Mouse (Mus musculus): Measurements from ENCODE around the gene Pam.

Gene Pam

GRCm38 (mm10) chr1:97833466-97834353 lies 261.7 kb downstream of the Pam start:
- no peak for DNase-seq (ENCODE audit: low read depth, low spot score)

GRCm38 (mm10) chr1:97828087-97828486 lies 267.4 kb downstream of the Pam start:
- DNase-seq (ENCODE audit: low read depth, low spot score) = no peak

GRCm38 (mm10) chr1:97827566-97827965 lies 267.9 kb downstream of the Pam start:
- DNase-seq (ENCODE audit: low read depth, low spot score) = no peak

GRCm38 (mm10) chr1:97822904-97823303 lies 272.5 kb downstream of the Pam start:
- DNase-seq (ENCODE audit: low read depth, low spot score) = no peak

GRCm38 (mm10) chr1:97822203-97822602 lies 273.2 kb downstream of the Pam start:
- DNase-seq (ENCODE audit: low read depth, low spot score) = no peak

- DNase-seq (ENCODE audit: low read depth, low spot score) = no peak
Observed at GRCm38 (mm10) chr1:97821282-97821681, 274.2 kb downstream of the Pam start.

- peak; percentile 4 for DNase-seq (ENCODE audit: low read depth, low spot score)
Observed at GRCm38 (mm10) chr1:97809255-97809912, 286.1 kb downstream of the Pam start.

GRCm38 (mm10) chr1:97804520-97804919 lies 290.9 kb downstream of the Pam start:
- DNase-seq (ENCODE audit: low read depth, low spot score) = no peak

- DNase-seq (ENCODE audit: low read depth, low spot score) = peak; percentile 16
Observed at GRCm38 (mm10) chr1:97802207-97802902, 293.1 kb downstream of the Pam start.

- no peak for DNase-seq (ENCODE audit: low read depth, low spot score)
Observed at GRCm38 (mm10) chr1:97795936-97796335, 299.5 kb downstream of the Pam start.

- DNase-seq (ENCODE audit: low read depth, low spot score) = no peak
Observed at GRCm38 (mm10) chr1:97794110-97794509, 301.3 kb downstream of the Pam start.

GRCm38 (mm10) chr1:97788490-97788889 lies 307.0 kb downstream of the Pam start:
- no peak for DNase-seq (ENCODE audit: low read depth, low spot score)

- no peak for DNase-seq (ENCODE audit: low read depth, low spot score)
Observed at GRCm38 (mm10) chr1:97787674-97788073, 307.8 kb downstream of the Pam start.

GRCm38 (mm10) chr1:97785685-97786393 lies 309.6 kb downstream of the Pam start:
- DNase-seq (ENCODE audit: low read depth, low spot score) = no peak

- DNase-seq (ENCODE audit: low read depth, low spot score) = no peak
Observed at GRCm38 (mm10) chr1:97784928-97785327, 310.5 kb downstream of the Pam start.

GRCm38 (mm10) chr1:97781674-97782073 lies 313.8 kb downstream of the Pam start:
- no peak for DNase-seq (ENCODE audit: low read depth, low spot score)

- DNase-seq (ENCODE audit: low read depth, low spot score) = no peak
Observed at GRCm38 (mm10) chr1:97773973-97774372, 321.5 kb downstream of the Pam start.

GRCm38 (mm10) chr1:97773362-97773761 lies 322.1 kb downstream of the Pam start:
- DNase-seq (ENCODE audit: low read depth, low spot score) = no peak

GRCm38 (mm10) chr1:97771727-97772126 lies 323.7 kb downstream of the Pam start:
- no peak for DNase-seq (ENCODE audit: low read depth, low spot score)

- DNase-seq (ENCODE audit: low read depth, low spot score) = no peak
Observed at GRCm38 (mm10) chr1:97771118-97771517, 324.3 kb downstream of the Pam start.

- DNase-seq (ENCODE audit: low read depth, low spot score) = peak; percentile 97
Observed at GRCm38 (mm10) chr1:97769904-97770753, 325.3 kb downstream of the Pam start, which contains the start of the genes Gin1 and Ppip5k2. Gene Gin1, plus strand, starts transcription at chr1:97770172. Gene Ppip5k2, minus strand, starts transcription at chr1:97770411.
